Mouse (Mus musculus) kidney, adult 2 months (tissue): ENCODE measurements at regions not wholly inside any gene's neighbourhood (a gene's known extent, or its start where the extent isn't known, plus 50 kb on each side); places are given as distances from the start of the nearest gene placed in this dataset.

Experiments used
- DNase-seq: peaks from one replicate; pipeline ENCODE4 v3.0.0; 2021
- H3K27ac ChIP-seq: fragments of 200-500 bp; 2 replicates; pipeline ENCODE4 v1.5.1; 2012; ENCODE audit warnings: low read depth, low read length, control low read depth, inconsistent platforms; ENCODE audit not compliant: insufficient read depth
- H3K27me3 ChIP-seq: fragments of 200-500 bp; replicated peaks from 2 replicates; pipeline ENCODE4 v1.6.1; 2012; ENCODE audit warnings: mild to moderate bottlenecking, moderate library complexity, low read length, inconsistent platforms; ENCODE audit not compliant: control insufficient read depth, insufficient read depth
- H3K36me3 ChIP-seq: fragments of 200-500 bp; 2 replicates; pipeline ENCODE4 v1.6.1; 2012; ENCODE audit warnings: mild to moderate bottlenecking, moderate library complexity, low read length, inconsistent platforms; ENCODE audit not compliant: control insufficient read depth, insufficient read depth
- H3K4me1 ChIP-seq: fragments of 200-500 bp; 2 replicates; pipeline ENCODE4 v1.6.1; 2011; ENCODE audit warnings: low read length; ENCODE audit not compliant: control insufficient read depth, insufficient read depth
- H3K4me3 ChIP-seq: fragments of 200-500 bp; 2 replicates; pipeline ENCODE4 v1.5.1; 2011; ENCODE audit warnings: mild to moderate bottlenecking, low read depth, low read length, control low read depth; ENCODE audit not compliant: insufficient read depth
- CTCF ChIP-seq: fragments of 200-500 bp; conservative IDR thresholded peaks from 2 replicates; pipeline ENCODE4 v1.5.1; 2011; ENCODE audit warnings: low read depth, mild to moderate bottlenecking, control low read depth, low read length, moderate library complexity, mixed read lengths; ENCODE audit not compliant: insufficient read depth, insufficient read length
- POLR2A ChIP-seq: fragments of 200-500 bp; IDR thresholded peaks from one replicate; pipeline ENCODE4 v1.6.1; 2011; ENCODE audit warnings: low read depth, low read length, control low read depth
- WGBS: fragments of 180-500 bp; shearing (Covaris S2); methylation state at CpG from one replicate; pipeline ENCODE4 v1.1.7; 2018; 5-methylcytosine and 5-hydroxymethylcytosine counted together

DNA sequence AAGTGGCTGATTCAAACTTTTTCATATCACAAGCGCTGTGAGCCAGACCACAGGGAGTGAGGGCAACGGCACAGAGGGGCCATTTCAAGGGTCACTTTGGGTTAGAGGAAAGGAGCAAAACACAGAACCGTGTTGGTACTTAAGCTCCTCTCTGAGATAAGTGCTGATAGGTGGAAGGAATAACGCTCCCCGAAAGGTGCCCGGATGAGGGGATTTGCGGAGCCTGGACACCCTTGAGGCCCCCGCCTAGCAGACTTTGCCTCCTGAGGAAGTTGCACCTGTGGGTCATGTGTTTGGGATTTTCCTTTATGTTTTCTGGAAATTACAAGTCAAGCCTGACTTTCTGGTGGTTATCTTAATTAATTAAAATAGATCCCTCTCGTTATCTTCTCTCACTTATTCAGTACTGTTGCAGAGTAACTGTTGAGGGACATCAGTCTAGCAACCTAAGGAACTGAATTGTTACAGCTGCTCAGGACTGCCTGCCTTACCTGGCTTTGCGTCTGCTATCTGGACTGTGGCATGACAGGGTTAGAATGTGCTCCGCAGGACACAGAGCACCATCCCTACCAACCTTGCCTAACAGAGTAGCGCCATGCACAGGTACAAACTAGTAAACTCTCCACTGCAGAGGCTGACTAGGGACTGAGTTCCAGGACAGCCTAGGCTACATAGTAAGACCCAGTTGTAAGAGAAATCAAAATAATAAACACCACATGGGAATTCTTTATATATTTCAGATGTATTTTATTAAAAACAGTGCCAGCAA, 137.4 kb upstream of the Plcz1 start:
- no peak for TF ChIP-seq CTCF
- no peak for TF ChIP-seq POLR2A
- no peaks in the 10 kb centered on the region; the same call in 1 of the 2 replicates for H3K27me3 ChIP-seq
- DNase-seq, result no peak
- no peaks in the 10 kb centered on the region for H3K36me3 ChIP-seq
- H3K27ac ChIP-seq, result no peak overlapping the region
- no peak overlapping the region for H3K4me3 ChIP-seq
- 90% methylated on average over 12 of the region's 12 CpGs for WGBS
- no peaks in the 10 kb centered on the region for H3K4me1 ChIP-seq

DNA sequence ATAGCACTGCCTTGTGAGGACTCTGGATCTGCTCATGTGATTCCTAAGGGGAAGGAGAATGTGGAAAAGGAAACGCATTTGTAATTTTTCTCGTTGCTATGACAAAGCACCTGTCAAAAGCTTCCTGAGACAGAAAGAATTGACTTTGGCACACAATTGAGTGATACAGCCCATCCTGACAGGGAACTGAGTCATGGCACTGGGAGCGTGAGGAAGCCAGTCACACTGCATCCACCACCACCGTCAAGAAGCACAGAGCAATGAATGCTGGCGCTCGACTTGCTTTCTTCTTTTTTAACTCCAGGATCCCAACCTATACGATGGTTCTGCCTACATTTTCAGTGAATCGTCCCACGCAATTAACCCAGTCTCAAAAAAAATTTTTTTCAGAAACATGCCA, 131.5 kb upstream of the Plcz1 start:
- WGBS, result 77% methylated on average over 9 of the region's 9 CpGs
- no peak overlapping the region for H3K4me3 ChIP-seq
- no peak overlapping the region for H3K27ac ChIP-seq
- H3K4me1 ChIP-seq, result no peaks in the 10 kb centered on the region
- H3K27me3 ChIP-seq, result no peaks in the 10 kb centered on the region; the same call in 1 of the 2 replicates
- no peaks in the 10 kb centered on the region for H3K36me3 ChIP-seq
- DNase-seq, result no peak
- TF ChIP-seq POLR2A (no peak), CTCF (no peak)

DNA sequence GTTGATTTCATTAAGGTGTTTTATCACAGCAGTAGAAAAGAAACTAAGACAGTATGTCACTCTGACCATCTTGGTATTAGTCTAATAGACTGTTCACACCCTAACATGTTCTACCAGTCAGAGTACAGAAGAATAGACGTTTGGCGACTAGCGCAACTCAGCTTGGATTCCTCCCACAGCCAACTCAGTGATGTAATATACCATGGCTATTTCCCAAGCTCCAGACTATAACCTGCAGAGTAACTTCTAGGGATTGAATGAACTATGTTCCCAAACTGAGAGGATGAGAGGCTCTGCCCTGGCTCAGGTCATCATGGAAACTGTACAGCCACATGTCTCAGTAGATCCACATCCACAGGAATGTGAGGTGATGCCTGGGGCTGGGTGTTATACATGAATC, 128.6 kb upstream of the Plcz1 start:
- WGBS, result 95% methylated on average over 3 of the region's 3 CpGs
- H3K4me1 ChIP-seq, result no peaks in the 10 kb centered on the region
- H3K27me3 ChIP-seq, result no peaks in the 10 kb centered on the region
- H3K4me3 ChIP-seq, result no peak overlapping the region
- no peak for DNase-seq
- H3K36me3 ChIP-seq, result no peaks in the 10 kb centered on the region
- no peak overlapping the region for H3K27ac ChIP-seq
- no peak for TF ChIP-seq POLR2A

DNA sequence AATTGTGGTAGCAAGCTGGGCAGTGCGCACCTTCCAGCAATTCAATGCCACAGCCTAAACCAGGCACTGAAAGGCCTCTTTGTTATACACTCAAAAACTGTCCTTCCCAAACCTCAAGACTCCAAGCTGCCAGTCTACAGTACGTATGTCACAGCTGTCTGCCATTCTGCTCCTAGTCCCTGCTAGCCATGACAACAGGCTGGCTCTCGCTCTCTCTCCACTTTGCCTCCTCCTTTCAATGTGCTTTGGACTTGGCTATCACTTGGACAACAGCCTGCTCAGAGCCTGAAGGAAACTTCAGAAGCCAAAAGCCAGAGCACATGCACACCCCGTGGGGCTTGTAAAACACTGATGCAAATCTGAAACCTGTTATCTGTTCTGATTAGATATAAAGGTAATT, 125.9 kb upstream of the Plcz1 start:
- DNase-seq, result no peak
- 94% methylated on average over 4 of the region's 4 CpGs for WGBS
- Histone ChIP-seq H3K4me3 (no peak overlapping the region), H3K4me1 (no peaks in the 10 kb centered on the region), H3K27me3 (no peaks in the 10 kb centered on the region), H3K36me3 (no peaks in the 10 kb centered on the region), H3K27ac (no peak overlapping the region)
- no peak for TF ChIP-seq POLR2A
- TF ChIP-seq CTCF, result no peak

DNA sequence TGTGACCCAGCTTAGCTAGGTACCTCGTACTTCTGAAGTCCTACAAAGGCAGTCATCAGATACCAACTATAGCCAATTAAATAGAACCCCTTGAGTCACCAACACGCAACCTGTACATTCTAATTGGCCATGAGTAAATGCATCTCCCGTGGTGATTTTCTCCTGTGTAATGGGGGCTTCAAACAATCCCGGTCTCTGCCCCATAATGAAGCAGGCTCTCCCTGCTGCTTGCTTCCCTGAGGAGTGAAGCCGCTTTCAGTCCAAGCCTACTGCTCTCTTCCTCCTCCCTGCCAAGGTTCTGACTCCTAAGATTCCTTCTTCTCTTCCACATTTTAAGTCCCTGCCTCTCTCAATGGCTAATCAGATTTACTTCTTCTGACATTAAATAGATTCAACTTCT, 121.5 kb upstream of the Plcz1 start:
- 92% methylated on average over 5 of the region's 5 CpGs for WGBS
- no peaks in the 10 kb centered on the region for H3K36me3 ChIP-seq

DNA sequence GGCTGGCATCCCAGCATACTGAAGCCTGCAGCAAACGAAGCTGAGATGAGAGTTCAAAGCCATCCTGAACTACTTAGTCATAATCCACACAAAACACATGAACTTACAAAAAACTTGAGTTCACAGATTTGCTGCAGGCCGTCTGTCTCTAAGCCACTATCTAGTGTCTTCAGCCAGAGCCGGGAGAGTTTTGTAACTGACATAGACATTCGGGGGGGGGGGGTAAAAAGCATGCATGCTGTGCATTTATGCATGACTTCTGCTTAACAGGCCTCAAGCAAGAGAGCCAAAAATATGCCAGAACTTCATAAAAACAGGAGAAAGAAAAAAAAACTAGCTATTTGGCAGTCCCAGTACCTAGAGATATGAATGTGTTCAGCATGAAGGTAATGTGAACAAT, 120.2 kb upstream of the Plcz1 start:
- H3K27me3 ChIP-seq, result no peaks in the 10 kb centered on the region
- H3K4me1 ChIP-seq, result no peaks in the 10 kb centered on the region
- WGBS, result 78% methylated on average over 4 of the region's 4 CpGs
- no peak overlapping the region for H3K27ac ChIP-seq
- no peak for DNase-seq
- TF ChIP-seq POLR2A (no peak), CTCF (no peak)
- H3K4me3 ChIP-seq, result no peak overlapping the region
- H3K36me3 ChIP-seq, result no peaks in the 10 kb centered on the region

More for the DNA sequence above, 121.5 kb upstream of the Plcz1 start:
- Histone ChIP-seq H3K4me3 (no peak overlapping the region), H3K4me1 (no peaks in the 10 kb centered on the region), H3K27me3 (no peaks in the 10 kb centered on the region), H3K27ac (no peak overlapping the region)
- no peak for DNase-seq
- TF ChIP-seq POLR2A (no peak), CTCF (no peak)

DNA sequence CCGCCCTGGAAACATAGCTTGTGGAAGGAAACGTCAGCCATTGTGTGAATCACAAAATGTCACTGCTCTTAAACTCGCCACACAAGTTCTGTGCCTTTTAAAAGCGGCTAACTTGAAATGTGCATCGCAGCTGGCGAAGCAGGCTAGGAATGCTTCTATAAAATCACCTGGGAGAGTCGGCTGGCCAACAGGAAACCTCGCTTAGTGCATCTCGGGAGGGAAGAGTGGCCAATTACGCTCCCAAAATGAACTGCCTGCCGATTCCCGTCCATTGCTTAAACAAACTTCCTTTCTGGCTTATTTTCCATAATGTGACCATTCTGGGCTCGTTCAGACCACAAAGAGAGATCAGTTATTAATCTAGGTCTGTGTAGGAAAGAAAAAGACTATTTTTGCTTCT, 119.7 kb upstream of the Plcz1 start:
- Histone ChIP-seq H3K27me3 (no peaks in the 10 kb centered on the region), H3K36me3 (no peaks in the 10 kb centered on the region), H3K27ac (no peak overlapping the region), H3K4me3 (no peak overlapping the region), H3K4me1 (no peaks in the 10 kb centered on the region)
- 73% methylated on average over 13 of the region's 13 CpGs for WGBS
- no peak for DNase-seq
- no peak for TF ChIP-seq POLR2A
- no peak for TF ChIP-seq CTCF
